Mouse (Mus musculus) lung, postnatal 0 days (tissue): ENCODE data around the gene Fars2. TPM values are rescaled to one million over a fixed set of nuclear protein-coding genes. Genes with fewer than 3 reads are reported as not detected.

Experiments used
- ATAC-seq: fragments of 200-750 bp; cut with Nextera tagmentation; 2 replicates; pipeline ENCODE4 v1.8.0; 2017; ENCODE audit warnings: moderate library complexity
- DNase-seq: peaks from one replicate; pipeline ENCODE4 v3.0.0-alpha.2; 2016; ENCODE audit warnings: low spot score
- H3K27ac ChIP-seq: fragments of 300-500 bp; sonication (generic); 2 replicates; pipeline ENCODE4 v1.5.1; 2014; ENCODE audit warnings: antibody characterized with exemption, mild to moderate bottlenecking, low read length, mixed read lengths
- H3K27me3 ChIP-seq: fragments of 300-500 bp; sonication (generic); replicated peaks from 2 replicates; pipeline ENCODE4 v1.6.1; 2014; ENCODE audit warnings: low read length, mixed read lengths; ENCODE audit not compliant: insufficient read depth
- H3K36me3 ChIP-seq: fragments of 300-500 bp; sonication (generic); 2 replicates; pipeline ENCODE4 v1.6.1; 2014; ENCODE audit warnings: low read length, mixed read lengths; ENCODE audit not compliant: insufficient read depth
- H3K4me1 ChIP-seq: fragments of 300-500 bp; sonication (generic); 2 replicates; pipeline ENCODE4 v1.6.1; 2014; ENCODE audit warnings: antibody characterized with exemption, low read depth, low read length, mixed read lengths; ENCODE audit not compliant: insufficient read depth
- H3K4me2 ChIP-seq: fragments of 300-500 bp; sonication (generic); replicated peaks from 2 replicates; pipeline ENCODE4 v1.6.1; 2014; ENCODE audit warnings: low read depth, mild to moderate bottlenecking, low read length, moderate library complexity, mixed read lengths
- H3K4me3 ChIP-seq: fragments of 300-500 bp; sonication (generic); 2 replicates; pipeline ENCODE4 v1.5.1; 2014; ENCODE audit warnings: low read depth, low read length
- H3K9ac ChIP-seq: fragments of 300-500 bp; sonication (generic); replicated peaks from 2 replicates; pipeline ENCODE4 v1.6.1; 2014; ENCODE audit warnings: low read depth, mild to moderate bottlenecking
- H3K9me3 ChIP-seq: fragments of 300-500 bp; sonication (generic); 2 replicates; pipeline ENCODE4 v1.6.1; 2016; ENCODE audit warnings: low read length, mixed read lengths
- CTCF ChIP-seq: IDR thresholded peaks from 2 replicates; pipeline ENCODE4 v1.5.1; 2016; ENCODE audit warnings: antibody characterized with exemption, mild to moderate bottlenecking
- EP300 ChIP-seq: IDR thresholded peaks from 2 replicates; pipeline ENCODE4 v1.6.1; 2016; ENCODE audit warnings: antibody characterized with exemption, mild to moderate bottlenecking, control low read depth
- WGBS: fragments of 180-500 bp; shearing (Covaris S2); extraction: QIAGEN DNeasy Blood & Tissue Kit; methylation state at CpG from one replicate; pipeline ENCODE4 v1.1.7; 2014; 5-methylcytosine and 5-hydroxymethylcytosine counted together
- polyA plus RNA-seq: library from polyadenylated mRNA; unstranded; fragments of >200 nt; fragmentation: Nextera tagmentation; extraction: Ambion mirVana; gene quantifications from 2 replicates; pipeline ENCODE4 v1.2.1, GENCODE M21; 2015

Gene Fars2
- polyA plus RNA-seq, 1 experiment from 2014 or later = 33.2 TPM

DNA sequence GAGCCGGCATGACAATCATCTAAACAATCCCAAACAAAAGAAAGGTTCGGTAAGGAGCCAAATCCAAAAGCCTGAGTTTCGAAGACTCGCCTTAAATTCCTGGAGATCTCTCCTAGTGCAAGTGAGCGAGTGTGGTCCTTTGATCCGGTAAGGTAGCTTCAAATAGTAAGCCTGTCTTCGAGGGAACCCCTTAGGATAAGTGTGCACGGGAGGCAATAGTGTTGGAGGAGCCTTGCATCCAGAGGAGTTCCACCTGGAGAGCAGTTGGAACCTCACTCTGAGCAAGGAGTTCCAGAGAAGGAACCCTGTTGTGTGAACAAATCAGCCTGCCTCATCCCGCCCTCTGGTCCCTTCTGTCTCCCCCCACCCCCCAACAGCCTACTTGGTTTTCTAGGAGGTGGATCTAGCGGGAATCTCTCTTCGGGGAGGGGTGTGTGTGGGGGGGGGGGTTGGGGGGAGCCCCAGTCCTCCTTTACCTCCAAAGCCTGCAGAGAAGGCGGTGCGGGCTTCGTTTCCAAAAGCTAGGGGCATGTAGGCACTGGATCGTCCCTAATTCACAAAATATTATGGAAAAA lies 606.6 kb downstream of the Fars2 start:
- Histone ChIP-seq H3K9ac (no peak overlapping the region), H3K4me1 (0 out of 2 replicates have a peak, but pooled peaks cover 6% of the 10 kb centered on the region), H3K4me3 (no peak overlapping the region), H3K4me2 (no peak overlapping the region), H3K27ac (no peak overlapping the region), H3K36me3 (no peaks in the 10 kb centered on the region), H3K9me3 (no peaks in the 10 kb centered on the region), H3K27me3 (peaks cover 73% of the 10 kb centered on the region)
- WGBS = 3% methylated on average over 13 of the region's 15 CpGs
- no peak for DNase-seq
- TF ChIP-seq CTCF (no peak), EP300 (no peak)
- ATAC-seq = no peak

DNA sequence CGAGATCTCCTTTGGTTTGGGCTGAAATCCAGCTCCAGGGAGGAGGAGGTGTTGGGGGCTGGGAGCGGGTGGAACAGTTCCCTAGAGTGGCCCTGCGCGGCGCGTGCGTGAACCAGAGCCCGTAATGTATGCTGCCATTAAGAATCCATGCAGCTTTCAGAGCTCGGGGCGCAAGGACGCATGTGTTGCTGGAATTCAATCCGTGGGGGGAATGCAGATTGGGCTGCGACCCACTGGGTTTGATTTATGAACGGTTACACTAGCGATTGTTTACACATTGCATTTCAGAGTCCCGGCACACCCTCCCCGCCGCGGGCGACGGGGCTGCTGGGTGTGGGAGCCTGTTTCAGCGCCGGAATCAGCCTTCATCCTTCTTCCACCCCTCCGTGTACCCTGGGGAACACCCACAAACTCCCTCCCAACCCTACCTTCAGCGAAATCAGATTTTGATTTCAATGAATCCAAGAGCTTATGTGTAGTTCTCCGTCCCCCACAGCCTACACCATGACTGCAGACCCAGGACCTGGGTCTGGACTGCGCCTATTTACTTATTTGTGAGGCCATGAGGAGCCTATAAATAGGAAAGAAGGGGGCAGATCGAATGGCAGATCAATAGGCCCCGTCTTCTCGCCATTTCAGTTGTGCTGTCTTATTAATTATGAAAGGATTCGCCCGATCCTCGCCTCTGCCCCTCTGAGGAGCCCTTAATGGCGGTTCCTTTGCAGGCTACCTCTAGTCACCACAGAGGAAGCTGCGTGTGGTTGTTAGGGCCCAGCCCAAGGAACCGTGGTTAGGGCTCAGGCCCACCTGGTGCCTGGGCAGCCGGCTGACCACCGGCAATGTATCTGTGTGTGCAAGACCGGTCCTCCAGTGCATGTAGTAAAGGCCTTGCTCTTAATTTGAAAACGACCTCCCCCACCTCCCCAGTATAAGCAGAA lies 607.6 kb downstream of the Fars2 start:
- 3% methylated on average over 40 of the region's 40 CpGs for WGBS
- Histone ChIP-seq H3K27me3 (peaks cover 77% of the 10 kb centered on the region), H3K36me3 (no peaks in the 10 kb centered on the region), H3K9me3 (no peaks in the 10 kb centered on the region), H3K9ac (no peak overlapping the region), H3K4me1 (0 out of 2 replicates have a peak, but pooled peaks cover 6% of the 10 kb centered on the region), H3K4me3 (no peak overlapping the region; the same call in 1 of the 2 replicates), H3K27ac (no peak overlapping the region), H3K4me2 (peak overlapping the region; percentile 32)
- peak; percentile 11 for DNase-seq
- ATAC-seq = no peak
- no peak for TF ChIP-seq CTCF
- TF ChIP-seq EP300 = no peak

DNA sequence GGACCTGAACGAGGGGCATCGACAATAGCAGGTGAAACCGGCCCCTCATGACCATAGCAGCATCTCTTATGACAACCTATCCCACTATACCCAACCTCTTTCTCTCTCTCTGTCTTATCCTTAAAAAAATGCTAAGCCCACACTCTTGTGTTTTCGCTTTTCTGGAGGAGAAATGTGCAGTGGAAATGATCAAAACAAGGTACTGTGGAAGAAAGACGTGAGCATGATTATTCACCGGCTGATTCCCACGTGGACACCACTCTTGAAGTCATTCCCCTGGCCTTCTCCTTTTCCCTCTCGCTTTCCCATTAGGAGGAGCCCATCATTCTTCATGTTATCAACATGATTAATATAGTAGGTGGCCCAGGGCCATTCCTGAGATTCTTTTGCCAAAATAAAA lies 608.7 kb downstream of the Fars2 start:
- H3K4me2 ChIP-seq = no peak overlapping the region
- H3K9ac ChIP-seq = no peak overlapping the region
- H3K4me1 ChIP-seq = 0 out of 2 replicates have a peak, but pooled peaks cover 6% of the 10 kb centered on the region
- no peaks in the 10 kb centered on the region for H3K9me3 ChIP-seq
- H3K27me3 ChIP-seq = peaks cover 86% of the 10 kb centered on the region
- H3K27ac ChIP-seq = no peak overlapping the region
- no peaks in the 10 kb centered on the region for H3K36me3 ChIP-seq
- TF ChIP-seq CTCF (no peak), EP300 (no peak)
- H3K4me3 ChIP-seq = no peak overlapping the region
- 4% methylated on average over 8 of the region's 8 CpGs for WGBS
- no peak for DNase-seq
- no peak for ATAC-seq

DNA sequence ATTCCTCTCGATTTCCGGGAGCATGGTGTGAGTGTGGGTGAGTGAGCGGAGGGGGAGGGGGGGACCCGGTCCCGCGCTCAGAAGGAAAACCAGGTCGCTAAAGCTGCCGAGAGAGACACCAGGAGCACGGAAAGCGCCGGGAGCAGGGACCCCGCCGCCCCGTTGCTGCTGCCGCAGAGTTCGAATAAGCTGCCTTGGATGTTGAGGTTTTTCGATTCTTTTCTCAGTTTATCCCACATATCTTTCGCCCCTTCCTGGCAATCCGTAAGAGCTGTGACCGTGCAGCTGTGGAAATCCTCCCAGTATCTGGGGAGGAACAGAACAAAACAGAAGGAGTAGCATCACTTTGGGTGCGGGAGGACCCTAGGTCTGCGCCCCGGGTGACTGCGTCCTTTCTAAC lies 609.3 kb downstream of the Fars2 start:
- Histone ChIP-seq H3K9me3 (no peaks in the 10 kb centered on the region), H3K4me2 (peak overlapping the region; percentile 41), H3K4me1 (0 out of 2 replicates have a peak, but pooled peaks cover 7% of the 10 kb centered on the region), H3K27me3 (peaks cover 86% of the 10 kb centered on the region), H3K27ac (no peak overlapping the region), H3K36me3 (no peaks in the 10 kb centered on the region), H3K9ac (no peak overlapping the region), H3K4me3 (peak overlapping the region; percentile 34; the same call in 1 of the 2 replicates)
- DNase-seq = no peak
- under 1% methylated on average over 24 of the region's 24 CpGs for WGBS
- no peak for ATAC-seq
- TF ChIP-seq CTCF = no peak

DNA sequence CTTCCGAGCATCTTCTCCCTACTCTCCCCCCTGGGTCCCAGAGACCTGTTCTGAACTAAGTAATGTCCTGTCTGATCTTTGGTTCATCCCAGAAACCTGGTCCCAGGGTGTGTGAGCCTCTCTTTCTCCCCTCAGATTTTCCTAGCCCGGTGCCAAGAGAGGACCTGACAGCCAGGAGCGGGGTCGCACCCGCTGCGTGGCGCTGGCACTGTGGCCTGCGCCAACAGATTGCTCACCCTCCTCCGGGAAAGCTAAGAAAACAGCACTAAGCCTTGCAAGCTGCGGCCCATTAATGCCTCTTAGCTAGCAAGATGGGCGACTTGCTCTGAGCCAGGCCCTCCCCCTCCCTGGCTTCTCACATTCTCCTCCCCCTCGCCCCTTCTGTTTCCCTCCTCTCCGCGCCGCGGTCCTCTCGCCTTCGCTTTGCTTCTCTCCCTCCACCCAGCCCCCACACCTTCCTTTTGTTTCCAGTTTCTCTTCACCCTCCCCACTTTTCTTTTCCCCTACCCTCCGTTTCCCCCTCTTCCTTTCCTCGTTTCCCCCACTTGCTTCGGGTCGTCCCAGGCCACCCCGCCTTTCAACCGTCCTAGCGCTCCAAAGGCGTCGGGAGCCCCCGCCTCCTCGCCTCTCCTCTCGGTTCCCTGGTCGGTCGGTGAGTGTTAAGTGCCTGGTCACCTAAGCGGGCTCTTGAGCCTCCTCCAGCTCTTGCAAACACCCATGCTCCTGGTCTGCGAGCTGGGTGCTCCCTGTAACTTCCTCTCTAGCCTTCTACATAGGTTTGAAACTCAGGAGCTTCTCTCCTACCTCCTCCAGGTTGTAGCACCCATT lies 610.0 kb downstream of the Fars2 start:
- peak; percentile 55; the same call in 1 of the 2 replicates for ATAC-seq

More for the DNA sequence above, 610.0 kb downstream of the Fars2 start:
- no peak overlapping the region for H3K9ac ChIP-seq
- peak; percentile 62 for DNase-seq
- peak overlapping the region; percentile 41 for H3K4me2 ChIP-seq
- H3K4me1 ChIP-seq = peaks cover 13% of the 10 kb centered on the region; the same call in 1 of the 2 replicates
- no peak overlapping the region for H3K27ac ChIP-seq
- WGBS = 1% methylated on average over 34 of the region's 34 CpGs
- peaks cover 85% of the 10 kb centered on the region for H3K27me3 ChIP-seq
- TF ChIP-seq CTCF (no peak), EP300 (no peak)
- peak overlapping the region; percentile 34 for H3K4me3 ChIP-seq
- no peaks in the 10 kb centered on the region for H3K36me3 ChIP-seq
- H3K9me3 ChIP-seq = no peaks in the 10 kb centered on the region
